Mouse (Mus musculus) ES-E14 (cell line): Measurements from ENCODE around the gene Stac2. TPM values are rescaled to one million over a fixed set of nuclear protein-coding genes. Genes with fewer than 3 reads are reported as not detected.

Source experiments
- DNase-seq: peaks from one replicate; pipeline ENCODE4 v3.0.0-alpha.2; 2013; ENCODE audit warnings: low read depth, low spot score
- H3K27ac ChIP-seq: 2 replicates; pipeline ENCODE4 v1.5.1; 2012; ENCODE audit warnings: low read depth, mild to moderate bottlenecking, low read length, moderate library complexity, mixed read lengths; ENCODE audit not compliant: poor library complexity, insufficient read depth, severe bottlenecking
- H3K36me3 ChIP-seq: 2 replicates; pipeline ENCODE4 v1.6.1; 2012; ENCODE audit warnings: mild to moderate bottlenecking, low read length, moderate library complexity, mixed read lengths; ENCODE audit not compliant: control insufficient read depth, poor library complexity, insufficient read depth, severe bottlenecking
- H3K4me1 ChIP-seq, 2 experiments: fragments of 150-350 bp in 1 of 2; sonication (generic) in 1 of 2; 2 replicates each; pipeline ENCODE4 v1.6.1; 2012; ENCODE audit warnings: low read length in 2 of 2, mild to moderate bottlenecking in 1 of 2, mixed read lengths in 1 of 2; ENCODE audit not compliant: control insufficient read depth in 2 of 2, insufficient read depth in 2 of 2, poor library complexity in 1 of 2
- H3K4me3 ChIP-seq, 2 experiments: fragments of 150-350 bp in 1 of 2; sonication (generic) in 1 of 2; 2 replicates each; pipeline ENCODE4 v1.5.1; 2012; ENCODE audit warnings: low read length in 2 of 2, low read depth in 1 of 2, mild to moderate bottlenecking in 1 of 2, mixed read lengths in 1 of 2; ENCODE audit not compliant: insufficient read depth in 1 of 2, poor library complexity in 1 of 2, severe bottlenecking in 1 of 2
- H3K9ac ChIP-seq: 2 replicates; pipeline ENCODE4 v1.6.1; 2012; ENCODE audit warnings: low read depth, mild to moderate bottlenecking, low read length, mixed read lengths; ENCODE audit not compliant: poor library complexity, insufficient read depth, severe bottlenecking
- H3K9me3 ChIP-seq: fragments of 150-350 bp; sonication (generic); 2 replicates; pipeline ENCODE4 v1.6.1; 2012; ENCODE audit warnings: low read depth, mild to moderate bottlenecking, low read length; ENCODE audit not compliant: control insufficient read depth, insufficient read depth
- CHD2 ChIP-seq: IDR thresholded peaks from 2 replicates; pipeline ENCODE4 v1.6.1; 2014; ENCODE audit warnings: mild to moderate bottlenecking, low read depth, low read length, inconsistent platforms
- HCFC1 ChIP-seq: IDR thresholded peaks from 2 replicates; pipeline ENCODE4 v1.6.1; 2012; ENCODE audit warnings: low read length, inconsistent platforms, borderline replicate concordance; ENCODE audit not compliant: insufficient read depth
- MAFK ChIP-seq: IDR thresholded peaks from 2 replicates; pipeline ENCODE4 v1.6.1; 2014; ENCODE audit warnings: mild to moderate bottlenecking, low read depth, low read length, inconsistent platforms; ENCODE audit not compliant: insufficient read depth
- ZC3H11A ChIP-seq: IDR thresholded peaks from 2 replicates; pipeline ENCODE4 v1.6.1; 2012; ENCODE audit warnings: low read depth, mild to moderate bottlenecking, inconsistent platforms, low read length, borderline replicate concordance
- ZNF384 ChIP-seq: IDR thresholded peaks from 2 replicates; pipeline ENCODE4 v1.6.1; 2012; ENCODE audit warnings: low read depth, low read length, inconsistent platforms
- in situ Hi-C, 2 experiments: fragments of 600-800 bp; cut with MboI; formaldehyde crosslinking; loops; one replicate each; pipeline ENCODE4 v1.15.1; 2025; ENCODE audit warnings: low sequenced_read_pairs in 2 of 2, inconsistent platforms in 1 of 2; ENCODE audit not compliant: unreplicated experiment in 2 of 2
- total RNA-seq: library from RNA; depleted of rRNA; stranded (reverse); fragments of 300-350 nt; gene quantifications from 2 replicates; pipeline ENCODE4 v1.2.3, GENCODE M21; 2012

Stac2 gene
- total RNA-seq, 1 experiment = 2.1 TPM

GRCm38 (mm10) chr11:98034840-98035239 is 18.4 kb downstream of the Stac2 start:
- H3K4me3 ChIP-seq = no peak overlapping the region

GRCm38 (mm10) chr11:98034061-98034460 is 19.2 kb downstream of the Stac2 start:
- in situ Hi-C loops = no loop called here
- H3K9ac ChIP-seq = no peak overlapping the region
- H3K4me1 ChIP-seq = peaks cover 9 to 16% of the 10 kb centered on the region in 2 experiments; a peak in 3 of 4 replicates
- H3K9me3 ChIP-seq = no peaks in the 10 kb centered on the region
- H3K27ac ChIP-seq = no peak overlapping the region
- DNase-seq = no peak
- H3K36me3 ChIP-seq = peaks cover 21% of the 10 kb centered on the region
- TF ChIP-seq CHD2 (no peak), HCFC1 (no peak), MAFK (no peak), ZC3H11A (no peak), ZNF384 (no peak)
- no peak overlapping the region for H3K4me3 ChIP-seq

More at GRCm38 (mm10) chr11:98034840-98035239, 18.4 kb downstream of the Stac2 start:
- in situ Hi-C loops = no loop called here
- no peak overlapping the region for H3K9ac ChIP-seq
- H3K27ac ChIP-seq = no peak overlapping the region
- peaks cover 9 to 16% of the 10 kb centered on the region in 2 experiments; a peak in 3 of 4 replicates for H3K4me1 ChIP-seq
- H3K36me3 ChIP-seq = peaks cover 14% of the 10 kb centered on the region
- no peaks in the 10 kb centered on the region for H3K9me3 ChIP-seq
- DNase-seq = no peak
- TF ChIP-seq CHD2 (no peak), HCFC1 (no peak), MAFK (no peak), ZC3H11A (no peak), ZNF384 (no peak)

- H3K4me1 ChIP-seq = peaks cover 3 to 10% of the 10 kb centered on the region in 2 experiments; a peak in 3 of 4 replicates
- in situ Hi-C loops = no loop called here
- DNase-seq = no peak
- no peak overlapping the region for H3K27ac ChIP-seq
- no peak for TF ChIP-seq CHD2
- TF ChIP-seq ZNF384 = 0 out of 2 replicates have a peak, but pooled peaks have one; percentile 11
- 0 out of 2 replicates have a peak, but pooled peaks have one; percentile 27 for TF ChIP-seq ZC3H11A
- no peak for TF ChIP-seq HCFC1
- H3K36me3 ChIP-seq = peaks cover 33% of the 10 kb centered on the region
- H3K9me3 ChIP-seq = no peaks in the 10 kb centered on the region
- no peak overlapping the region for H3K4me3 ChIP-seq
- H3K9ac ChIP-seq = no peak overlapping the region
Measured at GRCm38 (mm10) chr11:98031443-98031770, 21.9 kb downstream of the Stac2 start.

GRCm38 (mm10) chr11:98030701-98031442 is 22.4 kb downstream of the Stac2 start:
- DNase-seq = no peak
- Histone ChIP-seq H3K36me3 (peaks cover 33% of the 10 kb centered on the region), H3K27ac (peak overlapping the region; percentile 14; the same call in 1 of the 2 replicates), H3K9me3 (no peaks in the 10 kb centered on the region), H3K4me1 (peaks cover 0 to 8% of the 10 kb centered on the region in 2 experiments; a peak in 2 of 4 replicates), H3K4me3 (no peak overlapping the region), H3K9ac (no peak overlapping the region)
- TF ChIP-seq ZC3H11A (no peak), MAFK (no peak), CHD2 (peak; percentile 7; the same call in 1 of the 2 replicates)
- in situ Hi-C loops = no loop called here
